Mouse (Mus musculus): ENCODE data around the gene Carns1.
A peak's percentile ranks its signal among the peaks of the same experiment; 100 is the strongest.

The Carns1 gene

DNA sequence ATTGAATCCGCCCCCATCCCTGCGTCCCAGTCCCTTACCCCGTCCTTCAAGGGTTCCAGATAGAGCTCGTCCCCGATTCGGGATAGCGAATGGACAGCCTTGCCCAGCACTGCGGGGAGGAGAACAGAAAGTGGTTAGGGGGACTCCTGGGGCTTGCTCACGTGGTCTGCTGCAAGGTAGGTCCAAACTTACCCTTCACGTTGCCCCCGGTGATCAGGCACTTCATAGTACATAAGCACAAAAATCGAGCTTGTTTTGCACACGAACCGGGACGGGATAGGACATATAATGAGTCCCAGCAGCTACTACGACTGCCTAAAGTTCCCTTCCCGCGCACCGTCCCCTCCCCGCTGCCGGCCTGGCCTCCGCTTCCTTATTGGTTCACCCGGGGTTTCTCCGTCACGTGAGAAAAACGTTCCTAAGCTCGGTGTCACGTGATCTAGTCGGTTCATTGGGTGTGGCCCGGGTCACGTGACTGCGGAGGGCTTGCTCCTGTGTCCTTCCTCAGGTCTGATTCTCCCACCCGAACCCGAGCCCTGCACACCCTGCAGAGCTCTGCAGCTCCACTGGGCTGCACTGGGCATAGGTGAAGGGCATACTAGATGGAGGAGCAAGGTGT is 26.1 kb upstream of the Carns1 start, which contains the start of gene Rad9a:
Rad9a (minus strand) TSS at position 372 of the 619 bp plus-strand sequence.
- DNase-seq, result peak; percentile 97

DNA sequence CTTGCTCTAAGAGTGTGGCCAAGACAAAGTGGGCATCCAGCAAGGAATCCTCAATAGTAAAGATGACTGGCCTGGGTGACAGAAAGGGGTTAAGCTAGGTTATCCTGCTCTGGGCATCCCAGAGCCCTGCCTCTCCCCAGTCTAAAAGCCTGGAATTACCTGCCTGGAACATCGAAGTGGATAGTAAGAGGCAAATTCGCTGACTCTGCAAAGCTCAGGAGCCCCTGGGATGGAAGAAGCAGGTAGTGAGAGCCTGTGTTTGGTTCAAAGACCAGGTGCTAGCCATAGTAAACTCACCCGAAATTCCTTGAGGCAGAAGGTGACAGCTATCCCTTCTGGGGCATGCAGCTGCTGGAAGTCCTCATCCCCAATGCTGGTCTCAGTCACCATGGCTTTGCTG is 21.9 kb upstream of the Carns1 start:
- DNase-seq, result no peak

DNA sequence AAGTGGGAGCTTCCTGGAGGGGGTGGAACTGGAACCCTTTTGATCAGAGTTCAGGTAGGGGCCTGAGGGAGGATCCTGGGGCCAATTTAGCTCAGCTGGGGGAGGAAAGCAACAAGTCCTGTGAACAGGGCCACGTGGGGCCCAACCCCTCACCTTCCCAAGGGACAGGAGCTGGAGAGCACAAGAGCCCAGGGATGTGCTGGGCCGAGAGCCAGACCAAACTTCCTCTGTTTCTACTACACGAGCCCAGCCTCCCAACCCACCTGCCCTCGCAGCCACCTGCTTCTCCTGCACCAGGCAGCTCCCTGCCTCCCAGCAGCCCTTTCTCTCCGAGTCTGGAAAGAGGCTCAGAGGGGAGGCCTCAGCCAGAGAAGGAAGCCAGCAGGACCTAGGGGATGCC is 21.3 kb upstream of the Carns1 start:
- no peak for DNase-seq

DNA sequence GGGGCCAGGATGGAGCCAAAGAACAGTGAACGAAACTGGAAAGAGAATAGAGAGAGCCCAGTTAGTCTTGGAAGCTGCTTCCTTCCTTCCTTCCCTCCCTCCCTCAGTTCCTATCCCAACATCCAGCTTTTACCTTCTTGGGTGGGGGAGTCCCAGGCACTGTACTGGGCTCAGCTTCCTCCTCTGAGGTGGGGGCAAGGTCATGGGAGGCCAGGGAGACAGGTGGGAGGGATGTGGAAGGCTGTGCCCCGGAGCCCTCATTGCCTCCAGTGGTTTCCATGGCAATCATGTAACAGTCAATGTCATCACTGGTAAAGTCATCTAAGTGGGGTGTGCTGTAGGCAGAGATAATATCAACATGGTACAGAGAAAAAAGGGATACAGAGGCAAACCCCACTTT is 20.8 kb upstream of the Carns1 start:
- DNase-seq, result no peak

DNA sequence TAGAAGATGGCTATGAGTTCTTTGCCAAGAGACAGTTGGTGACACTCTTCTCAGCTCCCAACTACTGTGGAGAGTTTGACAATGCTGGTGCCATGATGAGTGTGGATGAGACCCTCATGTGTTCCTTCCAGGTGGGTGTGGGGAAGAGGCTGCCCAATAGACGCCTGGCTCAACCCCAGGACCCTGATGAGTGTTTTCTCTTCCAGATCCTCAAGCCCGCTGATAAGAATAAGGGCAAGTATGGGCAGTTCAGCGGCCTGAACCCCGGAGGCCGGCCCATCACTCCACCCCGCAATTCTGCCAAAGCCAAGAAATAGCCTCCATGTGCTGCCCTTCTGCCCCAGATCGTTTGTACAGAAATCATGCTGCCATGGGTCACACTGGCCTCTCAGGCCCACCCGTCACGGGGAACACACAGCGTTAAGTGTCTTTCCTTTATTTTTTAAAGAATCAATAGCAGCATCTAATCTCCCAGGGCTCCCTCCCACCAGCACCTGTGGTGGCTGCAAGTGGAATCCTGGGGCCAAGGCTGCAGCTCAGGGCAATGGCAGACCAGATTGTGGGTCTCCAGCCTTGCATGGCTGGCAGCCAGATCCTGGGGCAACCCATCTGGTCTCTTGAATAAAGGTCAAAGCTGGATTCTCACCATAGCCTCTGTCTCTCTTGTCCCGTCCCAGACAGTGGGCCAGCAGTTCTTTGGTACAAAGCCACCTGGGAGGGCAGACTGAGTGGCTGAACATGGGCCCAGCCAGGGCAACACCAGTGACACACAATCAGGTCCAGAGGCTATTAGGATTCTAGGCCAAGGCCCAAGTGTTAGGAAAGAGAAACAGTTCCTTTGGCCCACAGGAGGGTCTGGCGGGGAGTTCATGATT is 19.7 kb upstream of the Carns1 start:
- no peak for DNase-seq

DNA sequence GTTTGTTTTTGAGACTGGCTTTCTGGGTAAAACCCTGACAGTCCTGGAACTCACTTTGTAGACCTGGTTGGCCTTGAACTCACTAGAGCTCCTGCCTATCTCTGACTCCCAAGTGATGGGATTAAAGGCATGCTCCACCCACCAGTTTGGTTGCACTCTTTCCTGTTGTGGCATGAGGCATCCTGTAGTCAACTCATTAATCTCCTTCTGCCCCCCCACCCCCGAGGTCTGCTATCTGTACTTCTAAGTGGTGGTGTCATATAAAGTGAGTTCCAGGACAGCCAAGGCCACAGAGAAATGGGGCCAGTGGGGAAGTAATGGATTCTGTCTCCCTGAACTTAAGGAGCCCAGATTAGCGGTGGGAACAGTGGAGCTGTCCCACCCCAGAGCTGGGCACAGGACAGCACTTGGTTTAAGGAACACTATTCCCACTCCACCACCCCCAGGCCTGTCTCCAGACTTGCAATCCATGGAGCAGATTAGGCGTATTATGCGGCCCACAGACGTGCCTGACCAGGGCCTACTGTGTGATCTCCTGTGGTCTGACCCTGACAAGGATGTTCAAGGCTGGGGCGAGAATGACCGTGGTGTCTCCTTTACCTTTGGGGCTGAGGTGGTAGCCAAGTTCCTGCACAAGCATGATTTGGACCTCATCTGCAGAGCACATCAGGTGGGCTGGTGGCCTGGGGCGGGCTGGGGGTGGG is 18.9 kb upstream of the Carns1 start:
- no peak for DNase-seq

DNA sequence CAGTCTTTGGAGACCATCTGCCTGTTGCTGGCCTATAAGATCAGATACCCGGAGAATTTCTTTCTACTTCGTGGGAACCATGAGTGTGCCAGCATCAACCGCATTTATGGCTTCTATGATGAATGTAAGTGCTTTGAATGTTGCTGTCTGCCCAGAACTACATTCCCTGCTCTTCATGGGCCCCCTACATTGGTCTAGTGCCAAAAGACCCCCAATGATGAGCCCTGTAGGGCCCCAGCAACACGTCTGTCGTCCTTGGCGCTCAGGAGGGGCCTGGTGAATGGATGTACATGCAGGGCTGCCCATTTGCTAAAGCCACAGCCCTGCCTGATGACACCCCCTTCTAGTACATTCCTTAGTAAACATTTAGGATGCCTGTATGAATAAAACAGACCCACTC is 17.9 kb upstream of the Carns1 start:
- DNase-seq, result no peak

DNA sequence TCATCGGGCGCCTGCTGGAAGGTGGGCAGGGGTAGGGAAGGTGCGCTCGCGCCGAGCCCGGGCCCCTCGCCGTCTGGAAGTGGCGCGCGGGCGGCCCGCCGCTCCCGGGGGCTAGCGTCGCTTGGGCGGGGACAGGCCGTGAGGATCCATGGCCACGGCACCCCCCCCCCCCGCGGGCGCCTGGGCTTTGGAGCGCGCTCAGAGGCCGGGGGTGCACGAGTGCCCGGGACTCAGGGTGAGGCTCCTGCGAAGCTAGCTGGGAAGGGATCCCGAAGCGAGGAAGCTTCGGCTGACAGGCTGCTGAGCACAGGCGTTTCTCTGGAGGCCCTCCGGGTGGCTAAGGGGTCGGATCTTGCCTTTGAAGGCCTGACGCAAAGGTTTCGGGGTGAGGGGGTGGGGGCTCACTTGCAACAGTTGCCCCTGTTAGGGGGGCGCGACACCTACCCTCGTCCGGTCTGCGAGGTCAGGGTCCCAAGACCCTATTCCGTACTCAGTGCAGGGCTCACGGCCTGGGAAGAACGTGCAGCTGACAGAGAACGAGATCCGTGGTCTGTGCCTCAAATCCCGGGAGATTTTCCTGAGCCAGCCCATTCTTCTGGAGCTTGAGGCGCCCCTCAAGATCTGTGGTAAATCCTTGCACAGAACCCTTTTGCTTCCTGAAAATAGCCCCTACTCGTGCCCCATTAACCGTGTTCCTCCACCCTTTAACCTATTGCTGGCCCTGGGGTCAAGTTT is 17.1 kb upstream of the Carns1 start:
- no peak for DNase-seq

DNA sequence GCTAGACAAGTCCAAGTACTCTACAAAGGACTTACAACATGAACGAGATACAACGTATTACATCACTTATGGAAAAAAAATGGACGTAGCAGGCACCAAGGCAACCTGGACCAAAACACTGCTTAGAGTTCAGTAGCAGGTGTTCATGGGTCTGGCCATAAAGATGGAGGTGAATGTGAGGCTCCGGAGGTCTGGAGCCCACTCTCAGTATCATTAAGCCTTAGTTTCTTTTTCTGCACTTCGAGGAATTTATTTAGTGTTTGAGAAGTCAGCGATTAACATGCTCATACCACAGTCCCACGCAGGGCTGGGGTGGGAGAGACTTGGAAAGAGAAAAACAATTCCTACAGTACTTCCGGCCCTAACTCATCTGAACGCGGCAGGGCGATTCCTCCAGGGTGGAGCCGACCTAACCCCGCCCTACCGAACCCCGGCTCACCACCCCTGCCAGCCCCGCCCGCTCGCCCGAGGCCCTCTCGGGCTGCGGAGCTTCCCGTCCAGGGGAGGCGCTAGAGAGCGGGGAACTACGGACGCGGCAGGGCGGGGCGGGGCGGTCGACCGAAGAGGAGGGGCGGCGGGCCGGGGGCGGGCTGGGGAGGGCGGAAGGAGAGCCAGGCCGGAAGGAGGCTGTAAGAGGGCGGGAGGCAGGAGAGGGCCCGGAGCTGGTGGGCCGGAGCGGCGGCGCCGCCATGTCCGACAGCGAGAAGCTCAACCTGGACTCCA is 16.4 kb upstream of the Carns1 start, which contains the start of gene Ppp1ca:
Ppp1ca (plus strand) TSS at position 538 of the 723 bp plus-strand sequence.
- DNase-seq, result peak; percentile 99

DNA sequence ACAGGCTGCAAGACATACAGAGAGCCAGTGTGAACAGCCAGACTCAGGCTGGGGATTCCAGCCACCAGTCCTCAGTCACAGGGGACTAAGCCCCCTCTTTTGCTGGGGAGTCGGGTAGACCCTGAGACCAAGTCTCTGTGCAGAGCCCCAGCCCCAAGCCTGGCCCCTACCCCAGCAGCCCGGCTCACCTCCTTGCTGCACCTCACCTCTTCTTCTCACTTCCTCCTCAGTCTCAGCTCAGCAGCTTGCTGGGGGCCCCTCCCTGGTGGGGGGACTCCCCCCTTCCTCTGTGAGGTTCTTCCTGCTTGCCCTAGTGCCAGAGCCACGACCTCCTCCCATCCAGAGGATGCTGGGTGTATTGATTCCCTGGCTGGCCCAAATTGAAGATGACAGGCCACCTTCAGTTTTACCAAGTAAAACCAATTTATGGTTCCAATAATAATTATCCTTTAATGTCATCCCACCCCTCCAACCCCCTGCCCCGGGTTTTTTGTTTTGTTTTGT is 15.6 kb upstream of the Carns1 start, which contains the start of gene Tbc1d10c:
Tbc1d10c (minus strand) TSS at position 454 of the 504 bp plus-strand sequence.
- DNase-seq, result peak; percentile 94

DNA sequence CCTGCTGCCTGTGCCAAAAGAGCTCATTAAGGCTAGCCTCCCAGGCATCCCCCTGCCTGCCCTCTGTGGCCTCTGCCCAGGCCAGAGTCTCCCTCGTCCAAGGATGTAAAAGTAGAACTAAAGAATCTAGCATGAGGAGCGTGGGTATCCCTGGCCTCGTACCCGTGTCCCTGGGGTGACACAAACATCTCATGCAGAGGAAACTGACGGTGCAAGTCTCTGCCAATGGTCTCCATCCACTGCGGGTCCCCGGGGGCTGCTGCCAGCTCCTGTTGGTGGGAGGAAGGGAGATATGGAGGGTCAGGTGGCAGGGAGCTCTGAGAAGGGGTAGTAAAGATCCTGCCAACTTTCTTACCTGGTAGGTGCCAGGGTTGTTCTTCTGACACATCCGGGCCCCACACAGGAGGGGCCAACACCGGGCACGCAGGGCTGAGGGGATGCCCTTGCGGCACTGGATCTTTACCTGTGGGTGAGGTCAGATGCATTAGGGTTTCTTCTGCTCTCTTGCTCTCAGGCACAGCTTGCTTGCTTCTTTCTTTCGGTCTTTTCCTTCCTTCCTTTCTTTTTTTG is 13.9 kb upstream of the Carns1 start:
- peak; percentile 61 for DNase-seq

DNA sequence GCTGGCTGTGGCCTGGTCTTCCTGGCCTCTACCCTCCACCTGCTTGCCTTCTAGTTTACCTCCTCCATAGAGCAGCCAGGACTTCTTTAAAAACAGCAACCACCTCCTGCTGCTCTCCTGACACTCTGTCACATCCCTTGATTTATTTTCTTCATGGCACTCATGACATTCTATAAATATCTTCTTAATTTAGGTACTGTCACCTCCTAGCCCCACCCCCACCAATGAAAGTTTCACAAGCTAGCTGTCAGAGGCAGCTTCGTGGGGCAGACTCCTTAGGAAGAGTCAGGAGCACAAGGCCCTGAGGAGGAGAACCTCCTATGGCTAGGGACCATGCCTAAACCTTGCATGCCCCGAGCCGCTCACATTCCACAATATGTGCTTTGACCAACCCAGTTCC is 12.0 kb upstream of the Carns1 start:
- DNase-seq, result no peak

DNA sequence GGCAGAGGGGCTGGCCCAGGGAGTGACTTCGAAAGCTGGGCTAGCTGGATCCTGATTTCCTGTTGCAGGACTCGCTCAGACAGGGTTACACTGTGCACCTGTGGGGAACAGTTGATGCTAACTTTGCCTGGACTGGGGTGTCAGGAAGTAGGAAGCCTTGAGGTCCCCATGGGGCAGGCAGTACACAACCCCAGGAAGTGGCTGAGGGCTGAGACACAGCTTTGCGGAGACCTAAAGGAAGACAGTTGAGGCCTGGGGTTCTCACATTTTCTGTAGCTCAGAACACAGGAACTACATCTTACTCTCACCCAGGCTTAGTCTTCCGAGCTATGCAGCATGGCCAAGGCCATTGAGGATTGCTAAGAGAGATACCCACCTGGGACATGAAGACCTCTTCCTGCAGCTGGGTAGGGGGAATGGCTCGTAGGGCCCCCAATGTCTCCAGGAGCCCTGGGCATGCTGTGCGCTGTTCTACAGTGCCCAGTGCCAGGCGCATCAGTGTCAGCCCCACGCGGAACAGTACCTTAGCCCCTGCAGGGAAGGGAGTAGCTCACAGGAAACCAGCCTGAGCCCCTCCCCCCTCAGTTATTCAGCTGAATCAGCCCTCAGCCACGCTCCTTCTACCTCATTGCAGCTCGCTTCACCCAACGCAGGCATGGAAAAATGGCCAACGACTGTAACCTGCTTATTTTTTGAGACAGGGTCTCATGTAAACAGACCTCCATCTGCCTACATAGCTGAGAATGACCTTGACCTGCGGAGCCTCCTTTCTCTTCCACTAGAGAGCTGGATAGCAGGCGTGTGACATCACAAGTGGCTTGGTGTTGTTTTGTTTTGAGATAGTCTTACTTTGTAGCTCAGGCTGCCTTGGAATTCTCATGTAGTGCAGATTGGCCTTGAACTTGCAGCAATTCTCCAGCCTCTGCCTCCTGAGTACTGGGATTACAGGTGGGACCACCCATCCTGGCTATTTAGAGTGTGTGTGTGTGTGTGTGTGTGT is 10.0 kb upstream of the Carns1 start:
- DNase-seq, result peak; percentile 90

DNA sequence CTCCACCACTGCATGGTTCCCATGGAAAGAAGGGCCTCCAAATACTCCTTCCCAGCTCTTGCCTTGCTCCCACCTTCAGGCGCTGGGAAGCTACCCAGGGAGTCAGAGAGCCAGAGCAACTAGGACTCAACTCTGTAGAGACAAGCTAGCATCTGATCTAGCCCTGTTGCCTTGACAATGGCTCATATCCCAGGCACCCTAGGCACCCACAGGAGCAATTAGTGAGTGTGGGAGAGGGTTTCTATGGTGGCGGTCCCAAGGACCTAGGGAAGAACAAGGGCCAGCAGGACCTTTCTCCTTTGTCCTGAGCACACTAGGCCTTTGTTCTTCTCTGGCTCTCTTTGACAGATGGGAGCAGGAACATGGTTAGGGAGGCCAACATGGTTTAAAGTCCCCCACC is 8.4 kb upstream of the Carns1 start:
- no peak for DNase-seq

DNA sequence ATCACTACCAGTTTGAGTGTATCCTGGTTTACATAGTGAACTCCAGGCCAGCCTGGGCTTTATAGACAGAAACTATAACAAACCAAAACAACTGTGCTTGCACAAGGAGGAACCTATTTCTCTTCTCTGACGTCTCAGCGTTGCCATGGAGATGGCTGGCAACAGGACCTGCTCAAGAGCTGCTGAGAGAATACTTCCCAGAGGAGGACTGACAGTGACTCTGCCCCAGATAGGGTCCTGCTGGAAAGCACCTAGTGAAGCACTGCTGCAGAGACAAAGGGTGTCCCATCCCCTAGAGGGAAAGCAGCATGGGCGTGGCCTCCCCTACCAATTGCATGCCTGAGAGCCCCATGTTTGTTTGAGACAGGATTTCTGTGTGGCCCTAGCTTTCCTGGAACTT is 6.6 kb upstream of the Carns1 start:
- peak; percentile 56 for DNase-seq

DNA sequence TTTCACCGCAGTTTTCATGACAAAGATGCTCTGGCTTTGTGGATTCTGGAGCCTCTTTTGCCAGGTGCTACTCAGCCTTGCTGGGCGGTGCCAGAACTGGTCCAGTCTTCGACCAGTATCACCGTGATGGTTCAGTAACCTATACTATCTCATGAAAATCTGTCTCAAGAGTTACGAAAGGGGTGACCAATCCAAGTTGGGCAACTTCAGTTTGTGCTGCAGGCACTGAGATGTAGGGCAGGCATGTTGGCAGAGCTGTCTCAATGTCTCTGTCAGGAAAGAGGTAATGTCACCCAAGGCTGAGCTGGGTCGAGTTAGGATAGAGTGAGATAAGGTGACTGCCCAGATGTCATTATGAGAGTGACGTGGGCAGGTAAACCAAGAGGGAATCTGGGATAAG is 5.1 kb upstream of the Carns1 start:
- DNase-seq, result no peak

DNA sequence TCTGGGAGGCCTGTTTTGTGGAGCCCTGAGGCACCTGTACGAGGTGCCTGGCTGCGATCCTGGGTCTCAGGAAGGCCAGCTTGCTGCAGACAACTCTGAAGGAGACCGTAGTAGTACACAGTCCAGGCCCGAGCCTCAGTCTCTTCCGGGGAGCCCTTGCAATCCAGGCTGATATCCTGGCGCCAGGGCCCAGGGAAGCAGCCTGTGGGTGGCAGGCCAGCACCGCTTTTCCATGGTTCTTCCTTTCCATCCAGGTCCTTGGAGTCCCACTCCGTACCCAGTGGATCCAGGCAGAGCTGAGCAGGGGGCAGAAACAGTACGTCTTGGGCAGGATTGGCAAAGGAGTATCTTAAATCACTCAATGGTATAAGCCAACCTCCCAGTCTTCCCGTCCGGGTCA is 2.4 kb downstream of the Carns1 start:
- no peak for DNase-seq

DNA sequence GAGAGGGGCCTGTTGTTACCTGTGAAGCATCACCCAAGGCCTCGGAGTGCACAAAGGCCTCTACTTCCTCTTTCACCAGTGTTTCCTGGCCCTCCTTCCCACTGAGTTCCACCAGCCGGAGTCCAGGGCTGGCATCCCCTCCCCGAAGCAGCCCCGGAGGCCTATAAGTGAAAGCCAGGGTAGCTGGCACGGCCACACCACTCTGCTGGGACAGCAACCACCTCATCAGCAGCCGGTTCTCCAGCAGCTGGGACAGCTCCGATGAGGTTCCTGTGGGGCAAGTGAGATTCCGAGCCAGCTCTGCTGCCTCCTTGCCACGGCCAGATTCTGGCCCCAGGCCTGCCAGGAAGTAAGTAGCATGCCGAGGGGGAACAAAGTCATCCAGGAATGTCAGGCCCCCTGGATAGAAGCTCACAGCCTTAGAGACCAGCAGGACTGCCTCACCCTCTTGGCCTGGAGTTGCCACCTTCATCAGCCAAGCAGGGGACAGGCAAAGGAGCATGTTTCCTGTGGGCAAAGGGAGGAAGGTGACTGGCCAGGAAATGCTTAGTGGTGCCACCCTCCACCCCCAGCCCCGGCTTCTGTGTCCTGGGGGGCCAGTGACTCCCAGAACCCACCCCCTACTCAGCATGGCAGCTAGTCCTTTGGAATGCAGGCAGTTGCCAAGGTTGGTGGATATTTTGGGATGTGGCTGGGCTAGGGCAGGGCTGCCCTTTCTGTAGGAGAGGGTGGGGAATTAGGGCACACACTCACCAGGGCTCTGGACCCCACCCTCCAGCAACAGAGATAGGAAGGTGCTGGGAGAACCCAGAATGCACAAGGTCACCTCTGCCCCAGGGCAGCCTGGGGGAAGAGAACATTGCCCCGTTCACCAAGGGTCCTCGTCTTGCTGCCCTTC is 3.6 kb downstream of the Carns1 start:
- peak; percentile 29 for DNase-seq

DNA sequence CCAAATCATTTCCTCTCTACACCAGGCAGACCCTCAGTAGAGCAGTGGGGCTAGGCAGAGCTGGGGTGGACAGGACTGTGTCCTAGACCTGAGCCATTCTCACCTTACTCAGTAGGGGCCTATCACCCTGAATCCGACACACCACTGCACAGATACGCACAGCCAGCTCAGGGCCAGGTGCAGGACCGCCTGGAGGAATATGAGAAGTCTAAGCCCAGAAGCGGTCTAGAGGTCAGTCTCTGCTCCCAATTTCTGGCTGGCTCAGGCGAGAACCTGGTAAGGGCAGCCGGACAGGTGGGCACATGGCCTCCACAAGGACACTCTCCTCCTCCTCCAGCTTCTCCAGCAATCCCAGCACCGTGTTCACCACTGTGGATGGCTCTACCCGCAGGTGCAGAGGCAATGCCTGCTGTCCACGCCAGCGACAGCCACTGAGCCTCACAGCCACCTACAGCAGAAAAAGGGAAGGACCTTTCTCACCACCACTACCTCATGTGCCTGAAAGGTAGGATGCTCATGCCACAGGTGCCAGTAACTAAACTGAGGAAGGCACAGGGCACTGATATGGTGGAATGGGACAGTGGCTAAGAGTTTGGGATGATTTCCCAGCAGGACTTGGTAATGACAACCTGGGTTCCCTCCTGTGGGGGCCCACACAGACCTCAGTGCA is 4.4 kb downstream of the Carns1 start:
- DNase-seq, result peak; percentile 11
